Mouse (Mus musculus): ENCODE results near the gene Bpgm. TPM values are rescaled to one million over a fixed set of nuclear protein-coding genes. Genes with fewer than 3 reads are reported as not detected.

Bpgm gene
- polyA plus RNA-seq, 1 experiment from 2014 or later, result 51.0 TPM

GRCm38 (mm10) chr6:34512741-34513140, 36.7 kb downstream of the Bpgm start:
- ATAC-seq (ENCODE audit: insufficient number of reproducible peaks, insufficient read depth, low FRiP score, low TSS enrichment, low read depth), result no peak
- Histone ChIP-seq H3K36me3 (0 out of 2 replicates have a peak, but pooled peaks cover 5% of the 10 kb centered on the region), H3K4me3 (replicated peaks) (no peak overlapping the region), H3K27me3 (no peaks in the 10 kb centered on the region), H3K4me1 (replicated peaks) (peaks cover 18% of the 10 kb centered on the region), H3K4me2 (no peak overlapping the region), H3K27ac (no peak overlapping the region), H3K9ac (replicated peaks) (no peak overlapping the region), H3K9me3 (no peaks in the 10 kb centered on the region)

- Histone ChIP-seq H3K27ac (peak overlapping the region; percentile 73; the same call in 1 of the 2 replicates), H3K4me2 (no peak overlapping the region), H3K9me3 (no peaks in the 10 kb centered on the region), H3K27me3 (no peaks in the 10 kb centered on the region), H3K36me3 (no peaks in the 10 kb centered on the region), H3K4me1 (replicated peaks) (peaks cover 16% of the 10 kb centered on the region), H3K4me3 (replicated peaks) (no peak overlapping the region), H3K9ac (replicated peaks) (no peak overlapping the region)
- WGBS, result 57% methylated on average over 5 of the region's 5 CpGs
- no peak for ATAC-seq (ENCODE audit: insufficient number of reproducible peaks, insufficient read depth, low FRiP score, low TSS enrichment, low read depth)
Measured at GRCm38 (mm10) chr6:34514655-34515054, 38.6 kb downstream of the Bpgm start.

DNA sequence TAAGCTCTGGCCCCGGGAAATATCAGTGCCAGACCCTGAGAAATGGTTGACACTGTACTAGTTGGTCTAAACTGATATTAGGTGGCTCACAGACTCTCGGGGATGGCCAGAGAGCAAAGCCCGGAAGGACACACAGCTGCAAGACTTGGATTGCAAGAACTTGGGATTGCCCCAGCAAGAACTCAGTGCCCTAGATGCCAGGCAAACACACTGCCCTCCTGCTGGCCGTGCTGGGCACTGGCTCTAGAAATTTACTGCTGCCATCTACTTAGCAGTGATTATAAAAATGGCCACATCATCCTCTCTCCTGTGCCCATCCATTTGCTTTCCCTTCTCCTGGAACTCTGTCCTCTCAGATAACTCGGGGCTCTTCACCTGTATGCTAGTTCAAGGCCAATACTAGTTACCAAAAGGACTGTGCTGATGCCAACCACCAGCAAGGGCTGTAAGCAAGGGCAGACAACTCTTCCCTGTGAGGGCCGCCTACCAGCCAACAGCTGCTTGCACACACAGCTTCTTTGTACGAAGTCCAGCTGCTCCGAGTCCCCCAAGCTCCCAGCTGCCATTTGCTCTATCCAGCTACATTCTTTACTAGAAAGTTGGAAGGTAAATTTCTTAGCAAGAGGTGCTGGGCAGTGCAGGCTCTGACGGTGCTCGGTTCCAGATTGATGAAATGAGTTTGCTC, 39.2 kb downstream of the Bpgm start:
- peak overlapping the region; percentile 21; the same call in 1 of the 2 replicates for H3K4me2 ChIP-seq
- 53% methylated on average over 10 of the region's 10 CpGs for WGBS
- H3K9ac ChIP-seq (replicated peaks), result no peak overlapping the region
- H3K27me3 ChIP-seq, result no peaks in the 10 kb centered on the region
- no peak for ATAC-seq (ENCODE audit: insufficient number of reproducible peaks, insufficient read depth, low FRiP score, low TSS enrichment, low read depth)
- H3K36me3 ChIP-seq, result no peaks in the 10 kb centered on the region
- H3K4me3 ChIP-seq (replicated peaks), result no peak overlapping the region
- H3K4me1 ChIP-seq (replicated peaks), result peaks cover 22% of the 10 kb centered on the region
- H3K27ac ChIP-seq, result peak overlapping the region; percentile 73
- H3K9me3 ChIP-seq, result no peaks in the 10 kb centered on the region

DNA sequence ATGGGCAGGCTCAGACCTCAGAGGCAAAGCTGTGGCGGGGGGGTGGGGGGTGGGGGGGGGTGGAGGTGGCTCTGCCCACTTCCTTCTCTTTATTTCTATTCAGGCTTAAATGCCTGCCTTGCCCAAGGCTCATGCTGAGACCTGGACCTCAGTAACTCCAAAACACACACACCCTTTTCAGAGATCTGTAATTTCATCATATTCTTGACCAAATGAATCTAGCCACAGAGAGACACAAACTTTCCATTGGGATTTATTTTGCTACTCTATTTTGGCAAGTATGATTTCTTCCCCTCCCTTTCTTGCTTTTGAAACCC, 39.7 kb downstream of the Bpgm start:
- Histone ChIP-seq H3K4me2 (peak overlapping the region; percentile 21; the same call in 1 of the 2 replicates), H3K4me1 (replicated peaks) (peaks cover 24% of the 10 kb centered on the region), H3K36me3 (no peaks in the 10 kb centered on the region), H3K27ac (peak overlapping the region; percentile 73), H3K9ac (replicated peaks) (no peak overlapping the region), H3K9me3 (no peaks in the 10 kb centered on the region), H3K27me3 (no peaks in the 10 kb centered on the region), H3K4me3 (replicated peaks) (no peak overlapping the region)
- 31% methylated on average over 1 of the region's 1 CpGs for WGBS
- ATAC-seq (ENCODE audit: insufficient number of reproducible peaks, insufficient read depth, low FRiP score, low TSS enrichment, low read depth), result no peak

- peak overlapping the region; percentile 54; the same call in 1 of the 2 replicates for H3K27ac ChIP-seq
- no peak overlapping the region for H3K9ac ChIP-seq (replicated peaks)
- no peak for ATAC-seq (ENCODE audit: insufficient number of reproducible peaks, insufficient read depth, low FRiP score, low TSS enrichment, low read depth)
- WGBS, result 75% methylated on average over 5 of the region's 5 CpGs
- H3K4me3 ChIP-seq (replicated peaks), result no peak overlapping the region
- no peaks in the 10 kb centered on the region for H3K27me3 ChIP-seq
- no peaks in the 10 kb centered on the region for H3K36me3 ChIP-seq
- peaks cover 33% of the 10 kb centered on the region for H3K4me1 ChIP-seq (replicated peaks)
- H3K4me2 ChIP-seq, result no peak overlapping the region
- no peaks in the 10 kb centered on the region for H3K9me3 ChIP-seq
Measured at GRCm38 (mm10) chr6:34517750-34518149, 41.7 kb downstream of the Bpgm start.

DNA sequence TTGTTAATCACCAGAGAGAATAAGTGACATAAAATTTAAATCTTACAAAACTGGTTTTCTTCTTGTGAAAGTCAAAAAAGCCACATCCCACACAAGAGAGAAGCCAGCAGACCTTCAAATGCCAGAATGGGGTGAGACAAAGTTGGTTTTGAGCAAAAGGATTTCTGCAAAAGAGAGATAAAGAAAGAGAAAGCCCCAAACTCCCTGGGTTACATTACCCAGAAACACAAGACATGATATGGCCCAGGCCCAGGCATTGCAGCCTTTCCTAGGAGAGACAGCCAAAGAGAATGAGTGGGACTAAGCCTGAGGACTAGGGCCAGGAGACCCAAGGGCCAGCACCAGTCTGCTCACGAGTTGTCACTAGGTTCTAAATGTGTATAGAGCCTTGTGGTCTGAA, 43.1 kb downstream of the Bpgm start:
- no peaks in the 10 kb centered on the region for H3K36me3 ChIP-seq
- H3K9me3 ChIP-seq, result no peaks in the 10 kb centered on the region
- ATAC-seq (ENCODE audit: insufficient number of reproducible peaks, insufficient read depth, low FRiP score, low TSS enrichment, low read depth), result no peak
- H3K27me3 ChIP-seq, result no peaks in the 10 kb centered on the region
- 96% methylated on average over 1 of the region's 1 CpGs for WGBS
- peaks cover 33% of the 10 kb centered on the region for H3K4me1 ChIP-seq (replicated peaks)
- H3K4me2 ChIP-seq, result no peak overlapping the region
- H3K9ac ChIP-seq (replicated peaks), result no peak overlapping the region
- no peak overlapping the region for H3K27ac ChIP-seq
- H3K4me3 ChIP-seq (replicated peaks), result no peak overlapping the region

- Histone ChIP-seq H3K4me2 (no peak overlapping the region), H3K36me3 (no peaks in the 10 kb centered on the region), H3K4me1 (replicated peaks) (peaks cover 26% of the 10 kb centered on the region), H3K9ac (replicated peaks) (no peak overlapping the region), H3K27me3 (no peaks in the 10 kb centered on the region), H3K9me3 (no peaks in the 10 kb centered on the region), H3K27ac (peak overlapping the region; percentile 79), H3K4me3 (replicated peaks) (no peak overlapping the region)
- ATAC-seq (ENCODE audit: insufficient number of reproducible peaks, insufficient read depth, low FRiP score, low TSS enrichment, low read depth), result peak; percentile 61; the same call in 1 of the 2 replicates
- WGBS, result 28% methylated on average over 2 of the region's 2 CpGs
Measured at GRCm38 (mm10) chr6:34520491-34520890, 44.5 kb downstream of the Bpgm start.

GRCm38 (mm10) chr6:34520912-34521311, 44.9 kb downstream of the Bpgm start:
- peak; percentile 66; the same call in 1 of the 2 replicates for ATAC-seq (ENCODE audit: insufficient number of reproducible peaks, insufficient read depth, low FRiP score, low TSS enrichment, low read depth)
- Histone ChIP-seq H3K4me2 (no peak overlapping the region), H3K27ac (peak overlapping the region; percentile 88), H3K4me3 (replicated peaks) (no peak overlapping the region), H3K9me3 (no peaks in the 10 kb centered on the region), H3K9ac (replicated peaks) (no peak overlapping the region), H3K36me3 (no peaks in the 10 kb centered on the region), H3K27me3 (no peaks in the 10 kb centered on the region), H3K4me1 (replicated peaks) (peaks cover 23% of the 10 kb centered on the region)
- WGBS, result 12% methylated on average over 6 of the region's 6 CpGs

- Histone ChIP-seq H3K36me3 (no peaks in the 10 kb centered on the region), H3K27ac (no peak overlapping the region), H3K27me3 (no peaks in the 10 kb centered on the region), H3K4me3 (replicated peaks) (no peak overlapping the region), H3K4me2 (no peak overlapping the region), H3K4me1 (replicated peaks) (peaks cover 23% of the 10 kb centered on the region), H3K9ac (replicated peaks) (no peak overlapping the region), H3K9me3 (no peaks in the 10 kb centered on the region)
- no peak for ATAC-seq (ENCODE audit: insufficient number of reproducible peaks, insufficient read depth, low FRiP score, low TSS enrichment, low read depth)
- 73% methylated on average over 5 of the region's 5 CpGs for WGBS
Measured at GRCm38 (mm10) chr6:34523476-34523875, 47.5 kb downstream of the Bpgm start.

DNA sequence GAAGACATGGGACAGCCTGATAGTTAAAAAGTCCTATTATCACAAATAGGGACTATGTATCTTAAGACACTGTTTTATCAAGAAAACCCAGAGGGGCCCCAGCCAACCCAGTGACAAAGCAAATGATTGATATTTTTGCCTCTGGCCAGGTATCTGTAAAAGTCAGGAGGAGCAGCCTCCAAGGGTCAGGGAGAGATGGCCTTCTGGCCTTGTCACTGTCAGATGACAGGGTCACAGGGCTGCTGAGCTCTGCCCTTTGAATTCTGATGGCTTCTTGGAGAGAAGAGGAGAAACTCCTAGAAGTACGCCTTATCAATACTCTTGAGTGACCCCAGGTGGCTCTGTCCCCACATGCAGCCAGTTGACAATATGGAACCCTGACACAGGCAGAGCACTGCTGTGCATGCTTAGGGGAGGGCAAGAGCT, 49.5 kb downstream of the Bpgm start:
- no peak overlapping the region for H3K4me2 ChIP-seq
- peaks cover 13% of the 10 kb centered on the region for H3K4me1 ChIP-seq (replicated peaks)
- no peak overlapping the region for H3K4me3 ChIP-seq (replicated peaks)
- ATAC-seq (ENCODE audit: insufficient number of reproducible peaks, insufficient read depth, low FRiP score, low TSS enrichment, low read depth), result no peak
- no peaks in the 10 kb centered on the region for H3K9me3 ChIP-seq
- no peak overlapping the region for H3K9ac ChIP-seq (replicated peaks)
- H3K36me3 ChIP-seq, result no peaks in the 10 kb centered on the region
- 87% methylated on average over 1 of the region's 1 CpGs for WGBS
- H3K27ac ChIP-seq, result no peak overlapping the region
- no peaks in the 10 kb centered on the region for H3K27me3 ChIP-seq

- Histone ChIP-seq H3K9ac (replicated peaks) (no peak overlapping the region), H3K9me3 (no peaks in the 10 kb centered on the region), H3K4me1 (replicated peaks) (peaks cover 13% of the 10 kb centered on the region), H3K4me2 (no peak overlapping the region), H3K27ac (no peak overlapping the region), H3K4me3 (replicated peaks) (no peak overlapping the region), H3K36me3 (no peaks in the 10 kb centered on the region), H3K27me3 (no peaks in the 10 kb centered on the region)
- 60% methylated on average over 6 of the region's 6 CpGs for WGBS
- no peak for ATAC-seq (ENCODE audit: insufficient number of reproducible peaks, insufficient read depth, low FRiP score, low TSS enrichment, low read depth)
Measured at GRCm38 (mm10) chr6:34525927-34526326, 49.9 kb downstream of the Bpgm start.

- H3K27me3 ChIP-seq, result no peaks in the 10 kb centered on the region
- no peak overlapping the region for H3K4me2 ChIP-seq
- no peaks in the 10 kb centered on the region for H3K9me3 ChIP-seq
- H3K4me1 ChIP-seq (replicated peaks), result peaks cover 8% of the 10 kb centered on the region
- H3K4me3 ChIP-seq (replicated peaks), result no peak overlapping the region
- no peak for ATAC-seq (ENCODE audit: insufficient number of reproducible peaks, insufficient read depth, low FRiP score, low TSS enrichment, low read depth)
- H3K27ac ChIP-seq, result no peak overlapping the region
- H3K9ac ChIP-seq (replicated peaks), result no peak overlapping the region
- WGBS, result 61% methylated on average over 3 of the region's 3 CpGs
- H3K36me3 ChIP-seq, result no peaks in the 10 kb centered on the region
Measured at GRCm38 (mm10) chr6:34526389-34526788, 50.4 kb downstream of the Bpgm start.
